Mouse (Mus musculus): Measurements from ENCODE around the gene Dnah10.

The Dnah10 gene

DNA sequence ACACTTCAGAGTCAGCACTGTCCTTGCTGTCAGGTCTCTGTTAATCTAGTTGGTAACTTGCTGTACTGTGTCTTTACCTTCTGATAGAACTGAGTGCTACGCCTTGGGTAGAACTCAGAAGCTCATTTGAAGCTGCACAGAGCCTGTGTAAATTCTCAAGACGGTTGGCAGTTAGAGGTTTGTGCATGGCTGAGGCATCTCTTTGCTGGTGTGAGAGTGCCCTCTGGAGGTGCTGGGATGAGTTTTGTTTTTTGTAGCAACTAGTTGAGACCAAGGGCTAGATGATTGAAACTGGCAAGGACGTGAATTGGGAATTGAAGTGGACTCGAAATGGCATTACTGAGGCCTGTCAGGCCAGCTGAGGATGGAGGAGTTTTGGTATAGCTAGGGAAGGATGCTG lies 144.1 kb downstream of the Dnah10 start:
- DNase-seq (ENCODE audit: low spot score): no peak

DNA sequence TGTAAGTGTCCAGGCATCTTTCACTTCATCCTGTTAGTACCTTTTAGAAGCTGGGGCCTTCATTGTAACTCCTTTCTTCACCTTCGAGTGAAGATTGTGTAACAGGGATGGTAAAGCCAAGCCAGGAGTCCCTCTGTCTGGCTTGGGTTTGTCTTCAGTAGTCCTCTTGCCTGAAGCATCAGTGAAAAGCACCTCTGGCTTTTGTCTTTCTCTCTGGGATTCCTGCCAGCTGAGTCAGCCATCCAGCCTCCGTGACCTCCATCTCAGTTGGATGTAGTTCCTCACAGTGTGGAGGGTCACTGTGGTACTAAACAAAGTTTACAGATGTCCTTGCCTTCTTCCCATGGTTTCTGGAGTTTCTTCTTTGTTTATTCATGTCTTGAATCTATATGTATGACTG lies 147.1 kb downstream of the Dnah10 start:
- DNase-seq (ENCODE audit: low spot score): no peak

DNA sequence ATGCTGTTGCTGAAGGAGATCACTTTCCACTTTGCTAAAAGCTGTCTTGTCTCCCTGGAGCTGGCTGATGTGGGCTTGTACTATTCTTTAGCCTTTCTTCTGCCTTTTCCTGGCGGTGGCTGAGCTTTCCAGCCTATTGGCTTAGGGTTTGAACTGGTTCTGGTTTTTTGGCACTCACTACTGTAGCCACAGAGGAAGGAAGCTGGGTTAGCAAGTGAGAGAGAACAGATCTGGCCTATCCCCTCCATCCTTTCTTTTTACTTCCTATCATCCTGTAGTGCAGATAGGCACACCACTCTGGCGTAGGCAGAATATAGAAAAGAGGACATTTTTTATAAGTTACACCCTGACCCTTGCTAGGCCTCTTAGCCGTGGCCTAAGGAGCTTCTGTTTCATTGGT lies 148.2 kb downstream of the Dnah10 start:
- DNase-seq (ENCODE audit: low spot score): no peak

DNA sequence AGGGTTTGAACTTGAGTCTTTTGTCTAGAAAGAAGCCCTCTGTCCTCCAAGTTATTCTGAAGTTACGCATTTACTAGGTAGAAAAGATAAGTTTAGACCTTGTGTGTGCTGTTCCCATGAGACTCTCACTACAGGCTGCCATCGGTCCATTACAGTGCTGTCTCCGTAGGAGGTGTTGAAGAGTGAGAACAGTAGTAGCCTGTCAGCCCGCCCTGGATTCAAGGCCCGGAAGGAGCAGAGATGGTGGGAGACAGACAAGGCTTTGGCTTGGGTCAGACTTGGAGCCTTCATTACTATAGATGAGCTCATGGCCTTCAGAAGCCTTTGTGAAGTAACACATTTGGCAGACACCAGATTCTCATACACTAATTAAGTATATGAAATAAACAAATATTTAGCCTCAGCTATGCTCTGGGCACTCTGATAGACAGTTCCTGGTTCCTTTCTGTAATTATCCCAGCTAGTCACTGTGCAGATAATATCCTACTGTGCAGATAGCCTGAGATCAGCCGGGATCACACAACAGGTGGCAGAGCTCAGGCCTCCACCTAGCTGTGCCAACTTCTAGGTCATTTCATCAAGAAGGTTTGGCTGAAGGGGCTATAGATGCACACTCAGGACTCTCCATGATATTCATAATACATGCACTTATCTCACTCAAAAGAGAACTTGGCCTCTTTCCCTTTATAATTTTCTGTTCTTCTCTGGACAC lies 149.2 kb downstream of the Dnah10 start:
- no peak for DNase-seq (ENCODE audit: low spot score)

DNA sequence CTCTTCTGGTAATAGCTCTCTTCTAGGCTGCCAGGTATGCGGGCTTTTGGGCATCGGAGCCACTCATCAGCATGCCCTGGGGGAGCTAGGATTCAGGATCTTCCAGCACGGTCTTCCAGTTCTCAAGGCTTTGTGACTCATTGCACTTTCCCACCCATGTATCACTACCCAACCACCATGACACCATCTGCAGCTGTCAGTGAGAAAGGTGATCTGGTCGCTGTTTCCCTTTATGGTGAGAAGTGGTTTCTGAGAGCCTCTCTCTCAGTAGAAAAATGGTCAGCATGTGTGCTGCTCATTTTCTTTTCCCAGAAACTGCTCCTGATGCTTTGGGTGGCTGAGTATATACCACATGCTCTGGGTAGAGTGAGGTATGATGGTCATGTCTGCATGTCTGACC lies 154.4 kb downstream of the Dnah10 start:
- no peak for DNase-seq (ENCODE audit: low spot score)

DNA sequence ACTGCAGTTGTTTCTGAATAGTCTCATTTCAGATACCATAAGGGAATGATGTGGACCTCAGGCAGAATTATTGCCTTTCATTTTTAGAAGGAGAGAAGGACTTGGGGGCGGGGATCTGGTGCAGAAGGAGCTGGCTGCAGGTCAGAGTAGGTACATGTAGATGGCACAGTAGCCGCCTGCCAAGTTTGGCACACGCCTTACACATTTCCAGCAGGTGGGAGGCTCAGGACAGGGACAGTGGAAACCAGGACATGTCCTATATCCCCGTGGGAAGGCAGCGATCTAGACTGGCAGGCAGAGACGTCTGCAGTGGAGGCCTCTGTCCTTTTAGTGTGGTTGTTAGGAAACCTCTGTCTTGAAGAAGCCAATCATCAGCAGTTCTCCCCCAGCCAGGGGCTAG lies 154.9 kb downstream of the Dnah10 start:
- no peak for DNase-seq (ENCODE audit: low spot score)

DNA sequence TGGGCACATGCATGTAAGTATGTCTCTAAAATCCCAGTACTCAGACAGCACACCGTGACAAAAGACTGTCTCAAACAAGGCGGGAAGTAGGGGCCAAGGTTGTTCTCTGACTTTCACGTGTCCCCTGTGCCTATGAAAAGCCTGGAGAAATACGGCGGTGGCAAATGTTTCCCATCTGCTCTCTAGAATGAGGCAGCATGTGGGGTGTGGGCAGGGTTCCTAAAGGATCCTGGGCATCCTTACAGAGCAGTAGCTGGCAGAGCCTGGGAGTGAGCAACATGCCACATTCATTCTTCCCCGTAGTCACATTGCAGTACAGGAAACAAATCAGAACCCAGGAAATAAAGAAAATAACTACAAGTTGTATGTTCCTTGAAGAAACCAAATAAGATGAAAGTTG lies 159.0 kb downstream of the Dnah10 start:
- DNase-seq (ENCODE audit: low spot score): no peak

All from testis, postnatal 14 days (tissue).